Mouse (Mus musculus): ENCODE measurements around the gene Ppfia4. TPM values are rescaled to one million over a fixed set of nuclear protein-coding genes. Genes with fewer than 3 reads are reported as not detected.

Ppfia4 gene
- total and polyA plus RNA-seq, 2 experiments = 0.46 to 1.4 TPM

- H3K79me2 ChIP-seq (ENCODE audit: control insufficient read depth, insufficient read depth, low read length) = no peaks in the 10 kb centered on the region
- no peaks in the 10 kb centered on the region for H3K27me3 ChIP-seq (ENCODE audit: control insufficient read depth, insufficient read depth, low read length)
- no peak for TF ChIP-seq POLR2A (IDR thresholded peaks at IDR 0.05; ENCODE audit: extremely low read depth, insufficient read depth, low read length)
- TF ChIP-seq CTCF (IDR thresholded peaks at IDR 0.05; ENCODE audit: low read depth, low read length) = no peak
- DNase-seq (ENCODE audit: extremely low read depth, low read depth, low spot score) = no peak
- H3K27ac ChIP-seq (replicated peaks; ENCODE audit: insufficient read depth, low read depth, low read length) = no peak overlapping the region
- H3K36me3 ChIP-seq (ENCODE audit: control insufficient read depth, insufficient read depth, low read length) = no peaks in the 10 kb centered on the region
- no peak overlapping the region for H3K9ac ChIP-seq (ENCODE audit: low read depth, low read length)
- no peaks in the 10 kb centered on the region for H3K4me1 ChIP-seq (ENCODE audit: control insufficient read depth, insufficient read depth, low read length)
- 87% methylated on average over 5 of the region's 5 CpGs for WGBS
- no peak overlapping the region for H3K4me3 ChIP-seq (ENCODE audit: insufficient read depth, low read depth, low read length)
Observed at GRCm38 (mm10) chr1:134315181-134315580, 17.5 kb downstream of the Ppfia4 start.

DNA sequence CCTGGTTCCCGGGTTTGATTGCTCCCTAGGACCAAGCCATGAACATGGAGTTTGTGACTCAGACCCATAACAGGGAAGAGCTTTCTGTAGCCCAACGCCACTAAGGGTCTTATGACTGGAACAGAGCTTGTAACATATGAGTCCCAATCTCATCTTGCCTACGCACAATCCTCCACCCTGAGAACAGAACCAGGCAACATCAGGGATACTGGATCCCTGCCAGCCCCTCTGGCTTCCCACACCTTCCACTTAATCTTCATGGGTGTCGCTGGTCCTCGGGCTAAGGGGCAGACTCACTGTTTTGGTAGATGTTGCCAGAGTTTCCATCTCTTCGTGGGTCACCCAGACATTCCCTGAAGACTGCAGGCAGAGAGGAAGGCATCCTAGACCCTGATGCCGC is 21.0 kb downstream of the Ppfia4 start:
- TF ChIP-seq POLR2A (IDR thresholded peaks at IDR 0.05; ENCODE audit: extremely low read depth, insufficient read depth, low read length) = no peak
- TF ChIP-seq CTCF (IDR thresholded peaks at IDR 0.05; ENCODE audit: low read depth, low read length) = no peak
- Histone ChIP-seq H3K9ac (ENCODE audit: low read depth, low read length) (no peak overlapping the region), H3K36me3 (ENCODE audit: control insufficient read depth, insufficient read depth, low read length) (no peaks in the 10 kb centered on the region), H3K27ac (replicated peaks; ENCODE audit: insufficient read depth, low read depth, low read length) (no peak overlapping the region), H3K27me3 (ENCODE audit: control insufficient read depth, insufficient read depth, low read length) (no peaks in the 10 kb centered on the region), H3K4me3 (ENCODE audit: insufficient read depth, low read depth, low read length) (no peak overlapping the region), H3K79me2 (ENCODE audit: control insufficient read depth, insufficient read depth, low read length) (no peaks in the 10 kb centered on the region), H3K4me1 (ENCODE audit: control insufficient read depth, insufficient read depth, low read length) (no peaks in the 10 kb centered on the region)
- DNase-seq (ENCODE audit: extremely low read depth, low read depth, low spot score) = no peak
- whole genome bisulfite sequencing = 91% methylated on average over 7 of the region's 7 CpGs

DNA sequence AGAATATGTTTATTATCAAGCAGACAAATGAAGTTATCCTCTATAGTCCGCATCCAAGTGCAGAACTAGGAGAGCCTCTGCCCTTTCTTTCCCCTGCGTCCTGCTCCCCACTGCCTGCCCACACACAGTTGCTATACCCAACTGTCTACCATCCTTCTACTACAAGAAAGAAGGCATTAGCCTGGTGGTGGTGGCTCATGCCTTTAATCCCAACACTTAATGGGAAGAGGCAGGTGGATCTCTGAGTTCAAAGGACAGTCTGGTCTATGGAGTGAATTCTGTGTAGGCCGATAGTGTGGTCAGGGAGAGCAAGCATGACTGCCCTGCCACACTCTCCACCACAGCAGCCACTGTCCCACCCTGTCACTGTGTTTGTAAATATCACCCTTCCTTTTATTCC is 22.0 kb downstream of the Ppfia4 start:
- H3K79me2 ChIP-seq (ENCODE audit: control insufficient read depth, insufficient read depth, low read length) = no peaks in the 10 kb centered on the region
- no peak overlapping the region for H3K4me3 ChIP-seq (ENCODE audit: insufficient read depth, low read depth, low read length)
- H3K27me3 ChIP-seq (ENCODE audit: control insufficient read depth, insufficient read depth, low read length) = no peaks in the 10 kb centered on the region
- no peak overlapping the region for H3K9ac ChIP-seq (ENCODE audit: low read depth, low read length)
- WGBS = 90% methylated on average over 3 of the region's 3 CpGs
- no peaks in the 10 kb centered on the region for H3K4me1 ChIP-seq (ENCODE audit: control insufficient read depth, insufficient read depth, low read length)
- H3K27ac ChIP-seq (replicated peaks; ENCODE audit: insufficient read depth, low read depth, low read length) = no peak overlapping the region
- TF ChIP-seq CTCF (IDR thresholded peaks at IDR 0.05; ENCODE audit: low read depth, low read length) (no peak), POLR2A (IDR thresholded peaks at IDR 0.05; ENCODE audit: extremely low read depth, insufficient read depth, low read length) (no peak)
- H3K36me3 ChIP-seq (ENCODE audit: control insufficient read depth, insufficient read depth, low read length) = no peaks in the 10 kb centered on the region
- no peak for DNase-seq (ENCODE audit: extremely low read depth, low read depth, low spot score)

- TF ChIP-seq POLR2A (IDR thresholded peaks at IDR 0.05; ENCODE audit: extremely low read depth, insufficient read depth, low read length) = no peak
- TF ChIP-seq CTCF (IDR thresholded peaks at IDR 0.05; ENCODE audit: low read depth, low read length) = no peak
- H3K4me1 ChIP-seq (ENCODE audit: control insufficient read depth, insufficient read depth, low read length) = no peaks in the 10 kb centered on the region
- H3K79me2 ChIP-seq (ENCODE audit: control insufficient read depth, insufficient read depth, low read length) = no peaks in the 10 kb centered on the region
- WGBS = 74% methylated on average over 2 of the region's 2 CpGs
- H3K36me3 ChIP-seq (ENCODE audit: control insufficient read depth, insufficient read depth, low read length) = no peaks in the 10 kb centered on the region
- H3K4me3 ChIP-seq (ENCODE audit: insufficient read depth, low read depth, low read length) = no peak overlapping the region
- H3K27me3 ChIP-seq (ENCODE audit: control insufficient read depth, insufficient read depth, low read length) = no peaks in the 10 kb centered on the region
- no peak overlapping the region for H3K27ac ChIP-seq (replicated peaks; ENCODE audit: insufficient read depth, low read depth, low read length)
- DNase-seq (ENCODE audit: extremely low read depth, low read depth, low spot score) = no peak
- H3K9ac ChIP-seq (ENCODE audit: low read depth, low read length) = no peak overlapping the region
Observed at GRCm38 (mm10) chr1:134310291-134310690, 22.4 kb downstream of the Ppfia4 start.

GRCm38 (mm10) chr1:134307409-134307808 is 25.3 kb downstream of the Ppfia4 start:
- 64% methylated on average over 10 of the region's 10 CpGs for WGBS
- no peak for DNase-seq (ENCODE audit: extremely low read depth, low read depth, low spot score)
- no peaks in the 10 kb centered on the region for H3K36me3 ChIP-seq (ENCODE audit: control insufficient read depth, insufficient read depth, low read length)
- H3K79me2 ChIP-seq (ENCODE audit: control insufficient read depth, insufficient read depth, low read length) = no peaks in the 10 kb centered on the region
- no peak for TF ChIP-seq POLR2A (IDR thresholded peaks at IDR 0.05; ENCODE audit: extremely low read depth, insufficient read depth, low read length)
- TF ChIP-seq CTCF (IDR thresholded peaks at IDR 0.05; ENCODE audit: low read depth, low read length) = no peak
- no peak overlapping the region for H3K9ac ChIP-seq (ENCODE audit: low read depth, low read length)
- H3K27ac ChIP-seq (replicated peaks; ENCODE audit: insufficient read depth, low read depth, low read length) = no peak overlapping the region
- H3K4me1 ChIP-seq (ENCODE audit: control insufficient read depth, insufficient read depth, low read length) = no peaks in the 10 kb centered on the region
- H3K4me3 ChIP-seq (ENCODE audit: insufficient read depth, low read depth, low read length) = no peak overlapping the region
- no peaks in the 10 kb centered on the region for H3K27me3 ChIP-seq (ENCODE audit: control insufficient read depth, insufficient read depth, low read length)

DNA sequence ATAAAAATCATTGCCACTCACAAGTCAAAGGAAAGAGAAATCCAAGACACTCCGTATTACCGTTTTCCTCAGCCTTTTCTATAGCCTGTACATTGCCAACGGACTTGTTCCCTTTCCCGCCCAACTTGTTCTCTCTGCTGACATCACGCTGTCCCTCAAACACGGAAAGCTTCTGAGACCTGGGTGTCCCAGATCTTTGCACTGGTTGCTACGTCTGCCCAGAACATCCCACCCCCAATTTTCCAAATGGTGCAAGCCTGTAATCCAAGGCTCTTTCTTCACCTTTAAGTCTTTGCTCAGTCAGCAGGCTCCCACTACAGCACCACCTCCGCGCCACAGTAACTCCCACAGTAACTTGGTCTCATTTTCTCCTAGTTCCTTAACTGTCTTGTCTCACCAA is 27.8 kb downstream of the Ppfia4 start:
- no peaks in the 10 kb centered on the region for H3K27me3 ChIP-seq (ENCODE audit: control insufficient read depth, insufficient read depth, low read length)
- no peaks in the 10 kb centered on the region for H3K79me2 ChIP-seq (ENCODE audit: control insufficient read depth, insufficient read depth, low read length)
- DNase-seq (ENCODE audit: extremely low read depth, low read depth, low spot score) = no peak
- H3K9ac ChIP-seq (ENCODE audit: low read depth, low read length) = no peak overlapping the region
- TF ChIP-seq POLR2A (IDR thresholded peaks at IDR 0.05; ENCODE audit: extremely low read depth, insufficient read depth, low read length) (no peak), CTCF (IDR thresholded peaks at IDR 0.05; ENCODE audit: low read depth, low read length) (no peak)
- no peaks in the 10 kb centered on the region for H3K4me1 ChIP-seq (ENCODE audit: control insufficient read depth, insufficient read depth, low read length)
- no peak overlapping the region for H3K4me3 ChIP-seq (ENCODE audit: insufficient read depth, low read depth, low read length)
- H3K27ac ChIP-seq (replicated peaks; ENCODE audit: insufficient read depth, low read depth, low read length) = no peak overlapping the region
- whole genome bisulfite sequencing = 93% methylated on average over 9 of the region's 9 CpGs
- H3K36me3 ChIP-seq (ENCODE audit: control insufficient read depth, insufficient read depth, low read length) = no peaks in the 10 kb centered on the region

All from liver, adult 2 months (tissue).